Mouse (Mus musculus) thymus, adult 2 months (tissue): ENCODE measurements around the gene Grip1.

Experiments
- CTCF ChIP-seq: fragments of 200-500 bp; IDR thresholded peaks from 2 replicates; pipeline ENCODE4 v1.5.1; 2012; ENCODE audit warnings: mild to moderate bottlenecking, control low read depth, low read length, moderate library complexity, borderline replicate concordance; ENCODE audit not compliant: control insufficient read depth, poor library complexity, insufficient read depth; ENCODE audit errors: extremely low read depth
- POLR2A ChIP-seq: fragments of 200-500 bp; IDR thresholded peaks from 2 replicates; pipeline ENCODE4 v1.6.1; 2012; ENCODE audit warnings: mild to moderate bottlenecking, low read length, control low read depth, moderate library complexity; ENCODE audit not compliant: control insufficient read depth, poor library complexity, insufficient read depth; ENCODE audit errors: extremely low read depth

GRCm38 (mm10) chr10:119928921-119929320 lies 475.3 kb downstream of the Grip1 start:
- TF ChIP-seq CTCF (no peak), POLR2A (no peak)
